Mouse (Mus musculus) WW6 (cell line): ENCODE measurements around the gene Ccdc85c.

Experiments
- DNase-seq: peaks from one replicate; pipeline ENCODE4 v3.0.0-alpha.2; 2013; ENCODE audit warnings: low read depth, low spot score

The Ccdc85c gene

DNA sequence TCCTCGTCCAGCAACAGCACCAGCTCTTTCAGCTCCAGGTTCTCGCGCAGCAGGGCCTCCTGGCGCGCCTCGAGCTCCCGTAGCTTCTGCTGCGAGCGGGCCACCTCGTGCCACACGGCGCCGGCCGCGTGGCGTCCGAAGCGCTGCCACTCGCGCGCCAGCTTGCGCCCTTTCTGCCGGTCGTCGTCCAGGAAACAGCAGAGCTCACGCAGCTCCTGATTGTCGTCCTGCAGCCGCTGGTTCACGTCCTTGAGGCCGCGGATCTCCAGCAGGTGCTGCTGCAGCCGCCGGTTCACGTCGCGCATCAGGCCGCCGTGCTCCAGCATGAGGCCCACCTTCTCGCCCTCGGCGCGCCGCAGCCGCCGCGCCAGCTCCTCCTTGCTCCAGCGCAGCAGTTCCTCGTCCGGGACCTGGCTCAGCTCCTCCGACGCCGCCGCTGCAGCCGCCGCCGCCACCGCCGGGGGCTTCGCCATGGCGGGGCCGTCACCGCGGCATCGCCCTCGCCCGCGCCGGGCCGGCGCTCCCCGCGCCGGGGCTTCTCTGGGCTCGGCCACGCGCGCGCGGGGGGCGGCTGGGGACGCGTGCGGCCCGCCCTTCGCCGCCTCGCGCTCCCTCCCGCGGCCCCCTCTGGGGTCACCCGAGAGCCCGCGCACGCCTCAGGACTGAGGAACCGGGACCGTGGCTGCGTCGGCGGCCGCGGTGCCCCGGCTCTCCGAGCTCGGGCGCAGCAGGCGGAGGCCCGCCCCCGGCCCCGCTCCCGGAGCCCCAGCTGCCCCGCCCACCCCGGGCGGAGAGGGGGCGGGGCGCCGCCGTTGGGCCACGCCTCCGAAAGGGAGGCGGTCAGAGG is at the start of gene Ccdc85c:
TSS of gene Ccdc85c (minus strand) at position 765 of the 847 bp plus-strand sequence.
- no peak for DNase-seq

GRCm38 (mm10) chr12:108320096-108320495 is 44.9 kb upstream of the Ccdc85c start:
- no peak for DNase-seq

GRCm38 (mm10) chr12:108318499-108318898 is 43.3 kb upstream of the Ccdc85c start:
- DNase-seq, result no peak

- no peak for DNase-seq
Measured at GRCm38 (mm10) chr12:108317826-108318430, 42.7 kb upstream of the Ccdc85c start.

GRCm38 (mm10) chr12:108317201-108317738 is 42.0 kb upstream of the Ccdc85c start:
- DNase-seq, result no peak

DNA sequence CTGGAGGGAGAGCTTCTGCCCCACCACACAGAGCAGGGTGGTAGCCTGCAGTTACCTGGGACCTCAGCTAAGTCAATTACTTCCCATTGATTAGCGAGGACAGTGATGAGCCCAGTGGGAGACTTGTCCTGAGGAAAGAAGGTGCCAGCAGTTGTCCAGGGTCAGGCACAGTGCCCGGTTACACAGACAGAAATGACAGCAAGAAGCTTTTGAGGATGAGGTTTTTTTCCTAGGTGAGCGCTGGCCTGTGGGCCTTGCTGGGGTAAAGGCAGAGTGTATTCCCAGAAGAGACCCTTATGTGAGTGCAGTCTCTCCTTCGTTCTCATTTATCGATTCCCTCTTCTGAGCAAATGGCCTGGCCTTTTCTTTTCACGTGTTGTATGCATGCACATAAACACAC is 41.4 kb upstream of the Ccdc85c start:
- no peak for DNase-seq

- DNase-seq, result no peak
Measured at GRCm38 (mm10) chr12:108315818-108316217, 40.6 kb upstream of the Ccdc85c start.

DNA sequence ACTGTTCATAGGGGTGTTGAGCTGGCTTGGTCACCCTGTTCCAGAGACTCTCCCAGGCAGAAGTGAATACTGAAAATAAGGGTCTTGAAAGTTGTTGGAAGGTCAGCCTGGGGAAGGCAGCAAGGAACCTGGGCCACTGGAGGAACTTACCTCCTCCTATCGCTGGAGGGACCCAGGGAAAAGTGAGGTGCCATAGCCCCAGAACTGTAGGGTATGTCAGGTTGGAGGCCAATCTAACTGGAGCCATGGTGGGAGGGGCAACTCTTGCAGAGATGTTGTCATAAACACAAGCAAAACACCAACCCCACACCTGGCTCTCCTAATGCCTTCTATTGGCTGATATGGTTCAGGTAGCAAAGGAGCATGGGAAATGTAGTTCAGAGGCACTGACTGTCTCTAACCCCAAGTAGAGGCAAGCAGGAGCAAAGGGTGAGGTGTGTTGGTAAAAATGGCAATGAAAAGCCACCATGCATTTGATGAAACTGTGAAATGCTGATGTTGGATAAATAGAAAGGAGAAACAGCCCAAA is 38.1 kb upstream of the Ccdc85c start:
- no peak for DNase-seq

- no peak for DNase-seq
Measured at GRCm38 (mm10) chr12:108312432-108312851, 37.2 kb upstream of the Ccdc85c start.

- no peak for DNase-seq
Measured at GRCm38 (mm10) chr12:108311741-108312290, 36.6 kb upstream of the Ccdc85c start.

DNA sequence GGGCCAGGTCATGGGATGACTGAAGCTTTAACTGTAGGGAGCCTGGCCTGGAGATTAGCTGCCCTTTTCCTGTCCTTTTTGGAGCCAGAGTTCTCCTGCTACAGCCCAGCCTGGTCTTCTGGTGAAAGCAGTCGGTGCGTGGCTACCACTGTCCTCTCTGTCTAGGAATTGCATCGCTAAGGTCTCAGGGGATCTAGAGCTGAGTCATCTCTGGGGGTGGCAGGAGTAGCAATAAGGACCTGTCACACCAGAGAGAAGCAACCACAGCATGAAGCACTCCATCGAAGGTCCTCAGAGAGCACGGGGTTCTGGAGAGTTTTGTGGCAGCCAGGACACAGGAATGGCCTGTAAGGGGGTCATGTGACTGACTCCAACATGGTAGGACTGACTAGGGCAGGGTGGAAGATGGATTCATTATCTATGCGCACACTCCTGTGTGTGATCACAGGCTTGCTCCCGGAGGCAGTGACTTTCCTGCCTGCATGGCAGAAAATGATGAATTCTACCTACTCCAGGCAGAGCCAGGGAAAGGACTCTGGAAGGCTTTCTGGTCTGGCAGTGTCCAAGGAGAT is 35.3 kb upstream of the Ccdc85c start:
- no peak for DNase-seq

GRCm38 (mm10) chr12:108310041-108310440 is 34.8 kb upstream of the Ccdc85c start:
- no peak for DNase-seq

DNA sequence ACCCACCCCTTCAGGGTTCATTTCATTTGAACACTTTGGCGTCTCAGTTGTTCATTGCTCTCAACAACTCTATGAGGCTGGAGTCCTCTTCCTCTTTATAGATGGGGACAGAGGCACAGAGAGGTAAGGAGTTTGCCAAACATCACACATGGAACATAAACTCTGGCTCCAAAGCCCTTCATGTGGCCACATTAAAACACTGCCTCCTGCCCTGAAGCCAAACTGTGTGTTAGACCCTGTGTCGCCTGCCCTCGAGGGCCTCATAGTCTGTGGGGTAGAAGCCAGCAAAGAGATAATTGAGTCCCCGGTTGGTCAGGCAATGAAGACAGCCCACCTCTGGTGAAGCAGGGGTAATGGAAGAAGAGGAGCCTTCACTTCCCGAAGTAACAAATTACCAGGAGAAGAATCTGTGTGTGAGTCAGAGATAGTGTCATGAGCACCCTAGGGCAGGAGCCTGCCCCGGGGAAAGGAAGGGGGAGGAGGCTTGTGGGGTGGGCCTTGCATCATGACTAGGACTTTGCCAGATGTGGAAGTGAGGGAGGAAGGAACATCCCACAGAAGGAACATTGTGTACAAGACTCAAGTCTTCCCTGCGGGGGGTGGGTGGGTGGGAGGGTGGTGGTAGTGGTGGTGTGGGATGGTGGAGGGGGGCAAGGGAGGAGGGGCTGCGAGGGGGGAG is 34.0 kb upstream of the Ccdc85c start:
- no peak for DNase-seq

GRCm38 (mm10) chr12:108308363-108308856 is 33.2 kb upstream of the Ccdc85c start:
- DNase-seq, result no peak

- DNase-seq, result peak; percentile 65
Measured at GRCm38 (mm10) chr12:108307553-108307952, 32.3 kb upstream of the Ccdc85c start.

- no peak for DNase-seq
Measured at GRCm38 (mm10) chr12:108305812-108306794, 30.9 kb upstream of the Ccdc85c start, which contains the start of gene Hhipl1. Hhipl1 (plus strand) TSS chr12:108306270.

GRCm38 (mm10) chr12:108305172-108305571 is 29.9 kb upstream of the Ccdc85c start:
- no peak for DNase-seq

DNA sequence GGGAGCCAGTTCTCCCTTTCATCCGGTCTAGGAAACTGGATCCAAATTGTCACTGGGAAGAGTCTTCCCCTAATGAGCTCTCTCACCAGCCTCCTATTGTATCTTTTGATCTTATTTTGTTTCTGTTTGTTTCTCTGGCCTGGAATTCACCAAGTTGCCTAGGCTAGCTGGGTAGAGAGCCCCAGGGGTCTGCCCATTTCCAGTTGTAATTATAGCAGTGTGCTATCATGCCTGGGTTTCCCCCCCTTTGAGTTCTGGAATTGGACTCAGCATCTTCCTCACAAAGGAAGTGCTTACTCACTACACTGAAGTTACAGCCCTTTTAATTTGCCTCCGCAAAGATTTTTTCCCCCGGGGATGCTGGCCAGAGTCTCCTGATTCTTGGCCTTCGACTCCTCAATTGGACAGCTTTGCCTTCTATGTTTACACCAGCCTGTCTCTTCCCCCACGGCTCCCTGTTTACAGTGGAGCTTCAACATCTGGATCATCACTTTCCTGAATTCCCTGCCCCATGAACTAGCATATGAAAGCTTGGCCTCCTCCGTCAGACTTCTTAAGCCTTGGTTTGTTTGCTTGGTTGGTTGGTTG is 28.6 kb upstream of the Ccdc85c start:
- DNase-seq, result no peak

DNA sequence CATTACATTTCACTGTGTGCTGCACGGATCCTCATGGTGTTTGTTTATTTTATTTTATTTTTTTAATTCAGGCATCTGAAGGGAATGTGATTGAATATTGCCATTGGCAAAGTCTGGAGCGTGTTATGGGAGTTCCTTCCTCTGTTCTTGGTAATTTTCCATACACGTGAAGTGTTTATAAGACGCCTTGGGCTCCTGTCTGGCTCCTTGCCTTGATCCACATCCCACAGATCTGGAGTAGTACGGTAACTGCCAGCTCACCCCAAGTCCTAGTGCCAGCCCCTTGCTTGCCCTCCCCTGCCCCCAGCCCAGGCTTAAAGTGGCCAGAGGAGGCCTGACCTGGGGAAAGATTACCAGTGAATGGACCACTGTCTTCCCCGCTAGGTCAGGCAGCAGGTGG is 25.8 kb upstream of the Ccdc85c start:
- DNase-seq, result no peak
